16 mouse cellular contexts compared by ENCODE assay signal in the genomic region with DNA sequence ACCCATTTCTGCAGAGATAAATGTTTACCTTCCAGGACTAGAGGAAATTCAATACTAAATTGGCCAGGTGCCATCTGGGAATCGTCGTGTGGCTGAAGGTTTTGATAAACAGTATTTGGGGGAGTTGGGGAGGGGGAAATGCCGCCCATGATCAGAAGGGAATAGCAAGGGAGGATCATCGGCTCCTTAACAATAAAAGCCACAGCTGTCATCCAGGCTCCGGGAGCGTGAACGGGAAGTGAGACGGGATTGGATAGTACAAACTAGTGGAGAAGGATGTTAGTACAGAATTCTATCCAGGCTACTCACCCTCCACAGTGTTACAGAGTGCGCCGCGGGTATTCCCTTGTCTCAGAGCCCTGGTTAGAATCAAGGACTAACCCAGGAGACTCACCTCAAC.
A peak's percentile ranks its signal among the peaks of the same experiment; 100 is the strongest.
DNase-seq lines count a peak whose midpoint lies in the region; ATAC-seq and TF ChIP-seq lines count a peak whose summit lies in the region.
"Had no signal": no experiment of that assay in that cellular context is flagged by ENCODE, and none has a peak within 500 bp of the region (broad histone marks: within the 10 kb centered on the region; RNA-seq: fewer than 3 reads in every experiment).

No protein-coding gene starts in this region.

- peak overlapping the region; percentile 18; the same call in 1 of the 2 replicates for H3K4me2 ChIP-seq in kidney, embryonic 16.5 days (replicated peaks; ENCODE audit: low read depth, low read length)
- no peak overlapping the region for H3K4me2 ChIP-seq in limb, embryonic 12.5 days

- H3K9ac ChIP-seq in kidney, embryonic 16.5 days (replicated peaks; ENCODE audit: low read length) = no peak overlapping the region
- H3K9ac ChIP-seq in limb, embryonic 12.5 days (replicated peaks) = no peak overlapping the region

- H3K9me3 ChIP-seq in kidney, embryonic 16.5 days (ENCODE audit: low read length) = no peaks in the 10 kb centered on the region
- no peaks in the 10 kb centered on the region for H3K9me3 ChIP-seq in limb, embryonic 12.5 days
- H3K9me3 ChIP-seq: heart, embryonic 10.5 days had no signal

- peak overlapping the region; percentile 11; the same call in 1 of the 2 replicates for H3K27ac ChIP-seq in kidney, embryonic 16.5 days (ENCODE audit: low read length)
- no peak overlapping the region for H3K27ac ChIP-seq in kidney, adult 2 months (ENCODE audit: insufficient read depth, low read depth, low read length)
- H3K27ac ChIP-seq in limb, embryonic 12.5 days = peak overlapping the region; percentile 0; the same call in 1 of the 2 replicates
- H3K27ac ChIP-seq: gastrocnemius, adult 2 months; heart, embryonic 10.5 days had no signal

- 22% methylated on average over 11 of the region's 11 CpGs for WGBS in kidney, embryonic 16.5 days
- WGBS in kidney, adult 2 months = 23% methylated on average over 11 of the region's 11 CpGs
- 50% methylated on average over 11 of the region's 11 CpGs for WGBS in limb, embryonic 12.5 days

- no peaks in the 10 kb centered on the region for H3K27me3 ChIP-seq in kidney, embryonic 16.5 days (ENCODE audit: insufficient read depth, low read length)
- no peaks in the 10 kb centered on the region for H3K27me3 ChIP-seq in kidney, adult 2 months (replicated peaks; ENCODE audit: control insufficient read depth, insufficient read depth, low read length)
- no peaks in the 10 kb centered on the region for H3K27me3 ChIP-seq in limb, embryonic 12.5 days
- H3K27me3 ChIP-seq: CH12.LX had no signal

- no peak for TF ChIP-seq POLR2A in kidney, adult 2 months (IDR thresholded peaks at IDR 0.05; ENCODE audit: low read depth, low read length)

- ATAC-seq in kidney, embryonic 16.5 days (ENCODE audit: low FRiP score, low TSS enrichment) = peak; percentile 66; the same call in 1 of the 2 replicates
- 0 out of 2 replicates have a peak, but pooled peaks have one; percentile 12 for ATAC-seq in limb, embryonic 12.5 days (ENCODE audit: insufficient number of reproducible peaks, insufficient read depth, low FRiP score, low TSS enrichment, low read depth)

- no peak for TF ChIP-seq CTCF in kidney, adult 2 months (conservative IDR thresholded peaks at IDR 0.05; ENCODE audit: insufficient read depth, insufficient read length, low read depth, low read length)

- no peaks in the 10 kb centered on the region for H3K36me3 ChIP-seq in kidney, embryonic 16.5 days (ENCODE audit: insufficient read depth, low read length)
- no peaks in the 10 kb centered on the region for H3K36me3 ChIP-seq in kidney, adult 2 months (ENCODE audit: control insufficient read depth, insufficient read depth, low read length)
- H3K36me3 ChIP-seq in limb, embryonic 12.5 days = no peaks in the 10 kb centered on the region
- H3K36me3 ChIP-seq: heart, embryonic 10.5 days had no signal

- H3K4me3 ChIP-seq in kidney, embryonic 16.5 days (ENCODE audit: low read length) = no peak overlapping the region
- no peak overlapping the region for H3K4me3 ChIP-seq in kidney, adult 2 months (ENCODE audit: insufficient read depth, low read depth, low read length)
- no peak overlapping the region for H3K4me3 ChIP-seq in limb, embryonic 12.5 days (replicated peaks)
- H3K4me3 ChIP-seq: gastrocnemius, adult 2 months; heart, embryonic 10.5 days had no signal

- peaks cover 6% of the 10 kb centered on the region; the same call in 1 of the 2 replicates for H3K4me1 ChIP-seq in kidney, embryonic 16.5 days (ENCODE audit: insufficient read depth, low read length)
- no peaks in the 10 kb centered on the region for H3K4me1 ChIP-seq in kidney, adult 2 months (ENCODE audit: control insufficient read depth, insufficient read depth, low read length)
- H3K4me1 ChIP-seq in limb, embryonic 12.5 days (replicated peaks) = peaks cover 23% of the 10 kb centered on the region
- H3K4me1 ChIP-seq: heart, embryonic 10.5 days had no signal

- DNase-seq in kidney, adult 2 months = no peak
- DNase-seq in ovary, postnatal 14 days (ENCODE audit: low spot score) = peak; percentile 3
- no peak for DNase-seq in ovary, postnatal 10 days (ENCODE audit: low spot score)
- DNase-seq in gastrocnemius, adult 8-10 months (ENCODE audit: low spot score in 2 of 2) = no peak
- no peak for DNase-seq in urinary bladder, postnatal 36 days (ENCODE audit: low spot score in 2 of 2)
- DNase-seq: adrenal gland, adult 8-10 months; cerebellum, postnatal 36 days; gastrocnemius, adult 2 months; kidney, postnatal 36 days; lung, postnatal 14 days; right cerebral cortex, postnatal 4 days; thymus, postnatal 4 days had no signal
